Mouse (Mus musculus) midbrain, embryonic 10.5 days (tissue): ENCODE measurements around the gene Rps3. TPM values are rescaled to one million over a fixed set of nuclear protein-coding genes. Genes with fewer than 3 reads are reported as not detected.

Experiments
- DNase-seq: peaks from one replicate; pipeline ENCODE4 v3.0.0-alpha.2; 2017; ENCODE audit warnings: low spot score
- H3K27ac ChIP-seq: fragments of 300-500 bp; sonication (generic); replicated peaks from 2 replicates; pipeline ENCODE4 v1.5.1; 2016; ENCODE audit warnings: mild to moderate bottlenecking
- H3K27me3 ChIP-seq: fragments of 300-500 bp; sonication (generic); 2 replicates; pipeline ENCODE4 v1.6.1; 2016; ENCODE audit warnings: low read depth, mild to moderate bottlenecking; ENCODE audit not compliant: poor library complexity, severe bottlenecking
- H3K36me3 ChIP-seq: fragments of 300-500 bp; sonication (generic); 2 replicates; pipeline ENCODE4 v1.6.1; 2016; ENCODE audit warnings: mild to moderate bottlenecking, moderate library complexity
- H3K4me1 ChIP-seq: fragments of 300-500 bp; sonication (generic); 2 replicates; pipeline ENCODE4 v1.6.1; 2016
- H3K4me3 ChIP-seq: fragments of 300-500 bp; sonication (generic); 2 replicates; pipeline ENCODE4 v1.5.1; 2016; ENCODE audit warnings: mild to moderate bottlenecking, moderate library complexity
- H3K9me3 ChIP-seq: fragments of 300-500 bp; sonication (generic); replicated peaks from 2 replicates; pipeline ENCODE4 v1.6.1; 2016; ENCODE audit warnings: mild to moderate bottlenecking
- WGBS: fragments of 180-500 bp; shearing (Covaris S2); methylation state at CpG from one replicate; pipeline ENCODE4 v1.1.7; 2016; 5-methylcytosine and 5-hydroxymethylcytosine counted together
- polyA plus RNA-seq: library from polyadenylated mRNA; unstranded; fragments of >200 nt; fragmentation: Nextera tagmentation; extraction: Ambion mirVana; gene quantifications from 2 replicates; pipeline ENCODE4 v1.2.1, GENCODE M21; 2016

Rps3 gene
- polyA plus RNA-seq, 1 experiment from 2014 or later: 788 TPM

DNA sequence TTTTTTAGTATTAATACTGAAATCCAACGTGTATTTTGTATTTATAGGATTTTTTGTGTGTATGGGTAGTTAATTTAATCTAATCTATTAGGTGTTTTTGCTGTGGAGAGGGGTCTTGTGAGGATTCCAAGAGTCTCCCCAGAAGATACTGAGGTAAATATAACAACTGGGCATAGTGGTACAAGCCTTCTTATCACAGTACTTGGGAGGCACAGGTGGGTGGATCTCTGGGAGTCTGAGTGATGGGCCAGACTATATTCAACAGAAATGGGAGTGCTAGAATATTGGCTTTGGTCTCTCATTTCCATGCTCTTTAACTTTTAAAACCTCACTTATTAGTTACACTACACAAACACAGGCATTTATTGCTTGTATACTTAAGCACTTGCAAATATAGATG lies 17.6 kb upstream of the Rps3 start:
- Histone ChIP-seq H3K9me3 (no peaks in the 10 kb centered on the region), H3K27ac (no peak overlapping the region), H3K4me1 (no peaks in the 10 kb centered on the region), H3K27me3 (no peaks in the 10 kb centered on the region), H3K4me3 (no peak overlapping the region), H3K36me3 (no peaks in the 10 kb centered on the region)
- 64% methylated on average over 1 of the region's 1 CpGs for WGBS
- no peak for DNase-seq

DNA sequence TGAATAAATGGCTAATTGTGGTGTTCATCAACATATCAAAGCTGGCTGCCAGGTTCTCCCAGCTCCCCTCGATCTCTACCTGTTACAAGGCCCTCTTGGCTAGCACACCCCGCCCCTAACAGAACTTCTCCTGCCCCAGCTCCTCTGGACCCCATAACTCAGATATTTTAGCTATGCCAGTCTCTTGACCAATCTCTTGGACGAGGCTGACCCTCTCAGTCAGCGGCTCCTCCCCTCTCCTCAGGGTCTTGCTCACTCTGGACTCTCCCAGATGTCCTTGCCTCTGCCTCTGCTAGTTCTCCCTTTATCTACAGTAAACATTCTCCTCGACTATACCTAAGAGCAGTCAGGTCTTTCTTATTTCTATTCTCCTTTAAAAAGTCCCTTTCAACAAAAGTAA lies 17.1 kb upstream of the Rps3 start:
- Histone ChIP-seq H3K27me3 (no peaks in the 10 kb centered on the region), H3K36me3 (no peaks in the 10 kb centered on the region), H3K9me3 (no peaks in the 10 kb centered on the region), H3K4me1 (no peaks in the 10 kb centered on the region), H3K4me3 (no peak overlapping the region), H3K27ac (no peak overlapping the region)
- WGBS: 38% methylated on average over 5 of the region's 5 CpGs
- DNase-seq: no peak

DNA sequence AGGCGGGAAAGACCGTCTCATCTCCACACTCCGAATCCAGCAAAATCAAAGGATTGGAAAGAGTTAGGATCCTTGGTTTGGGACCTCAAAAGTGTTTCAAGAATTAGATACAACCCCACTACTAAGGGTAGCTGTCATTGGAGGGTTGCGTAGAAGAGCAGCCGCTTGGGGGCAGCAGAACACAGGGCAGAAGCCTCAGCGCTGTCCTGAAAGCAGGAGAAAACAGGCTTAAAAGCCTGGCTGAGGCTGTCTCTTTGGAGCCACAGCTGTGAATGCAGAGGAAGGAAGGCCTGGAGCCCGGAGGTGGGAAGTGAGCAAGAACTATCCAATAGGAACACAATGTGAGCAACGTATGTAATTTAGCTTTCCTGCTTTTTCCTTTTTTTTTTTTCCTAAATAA lies 16.7 kb upstream of the Rps3 start:
- 4% methylated on average over 8 of the region's 8 CpGs for WGBS
- DNase-seq: peak; percentile 81
- H3K27me3 ChIP-seq: no peaks in the 10 kb centered on the region
- no peaks in the 10 kb centered on the region for H3K36me3 ChIP-seq
- H3K4me3 ChIP-seq: no peak overlapping the region
- no peaks in the 10 kb centered on the region for H3K9me3 ChIP-seq
- no peak overlapping the region for H3K27ac ChIP-seq
- no peaks in the 10 kb centered on the region for H3K4me1 ChIP-seq

DNA sequence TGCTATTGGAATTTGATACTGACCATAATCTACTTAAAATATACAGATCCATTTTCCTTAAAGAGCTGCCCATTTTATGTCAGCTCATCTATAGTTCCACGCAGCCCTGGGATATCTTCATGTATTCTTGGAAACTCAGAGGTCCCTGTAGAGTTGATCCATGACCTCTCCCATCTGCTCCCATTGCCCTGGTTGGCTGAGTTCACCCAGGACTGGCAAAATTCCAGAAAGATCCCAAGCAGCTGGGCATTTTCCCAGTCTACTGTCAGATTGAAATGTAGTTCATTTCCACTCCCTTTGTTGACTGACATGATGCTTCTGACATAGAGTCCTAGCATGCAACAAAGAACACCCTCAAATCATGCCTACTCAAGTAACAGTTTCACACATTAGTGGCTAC lies 15.6 kb upstream of the Rps3 start:
- WGBS: 82% methylated on average over 1 of the region's 1 CpGs
- no peaks in the 10 kb centered on the region for H3K36me3 ChIP-seq
- no peak for DNase-seq
- no peaks in the 10 kb centered on the region for H3K9me3 ChIP-seq
- H3K27me3 ChIP-seq: no peaks in the 10 kb centered on the region
- H3K27ac ChIP-seq: no peak overlapping the region
- H3K4me1 ChIP-seq: no peaks in the 10 kb centered on the region
- H3K4me3 ChIP-seq: no peak overlapping the region

DNA sequence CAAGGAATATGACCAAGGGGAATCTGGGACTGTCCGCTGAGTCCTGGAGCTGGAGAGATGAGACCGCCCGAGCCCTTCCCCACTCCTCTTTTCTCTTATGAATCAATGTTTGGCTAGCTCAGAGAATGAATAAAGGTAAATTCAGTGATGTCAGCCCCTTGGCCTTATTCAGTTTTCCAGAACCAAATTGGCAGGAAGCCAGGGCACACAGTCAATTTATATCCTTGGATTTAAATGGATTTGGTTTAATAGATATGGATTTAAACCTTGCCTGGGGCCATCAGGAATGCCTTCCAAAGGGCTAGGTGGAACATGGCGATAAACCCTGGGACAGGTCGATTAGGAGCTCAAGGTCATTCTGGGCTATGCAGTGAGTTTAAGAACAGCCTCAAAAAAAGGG lies 6.2 kb upstream of the Rps3 start:
- Histone ChIP-seq H3K27me3 (no peaks in the 10 kb centered on the region), H3K27ac (no peak overlapping the region), H3K36me3 (no peaks in the 10 kb centered on the region), H3K4me3 (no peak overlapping the region), H3K9me3 (peaks cover 13% of the 10 kb centered on the region; the same call in 1 of the 2 replicates), H3K4me1 (no peaks in the 10 kb centered on the region)
- no peak for DNase-seq
- WGBS: 88% methylated on average over 5 of the region's 5 CpGs

DNA sequence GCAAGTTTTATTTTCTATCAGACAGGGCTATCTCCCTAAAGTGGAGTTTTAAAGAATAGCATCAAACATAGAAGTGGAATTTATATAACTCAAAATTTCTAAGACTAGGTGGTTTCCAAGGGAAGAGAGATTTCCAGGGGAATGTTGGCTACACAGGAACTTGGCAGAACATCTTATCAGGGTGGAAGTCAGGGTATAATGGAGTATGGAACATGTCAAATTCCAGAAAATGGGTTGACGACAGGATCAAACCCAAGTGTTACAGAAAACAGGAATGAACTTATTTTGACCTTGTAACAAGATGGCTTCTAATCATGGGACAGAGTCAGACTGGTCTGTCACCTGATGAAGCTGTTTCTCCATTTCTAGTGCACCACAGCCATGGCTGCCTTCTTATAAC lies 1.1 kb upstream of the Rps3 start:
- Histone ChIP-seq H3K36me3 (peaks cover 30% of the 10 kb centered on the region), H3K4me1 (peaks cover 33% of the 10 kb centered on the region), H3K9me3 (no peaks in the 10 kb centered on the region), H3K27ac (no peak overlapping the region), H3K4me3 (no peak overlapping the region), H3K27me3 (no peaks in the 10 kb centered on the region)
- 92% methylated on average over 1 of the region's 1 CpGs for WGBS
- no peak for DNase-seq

DNA sequence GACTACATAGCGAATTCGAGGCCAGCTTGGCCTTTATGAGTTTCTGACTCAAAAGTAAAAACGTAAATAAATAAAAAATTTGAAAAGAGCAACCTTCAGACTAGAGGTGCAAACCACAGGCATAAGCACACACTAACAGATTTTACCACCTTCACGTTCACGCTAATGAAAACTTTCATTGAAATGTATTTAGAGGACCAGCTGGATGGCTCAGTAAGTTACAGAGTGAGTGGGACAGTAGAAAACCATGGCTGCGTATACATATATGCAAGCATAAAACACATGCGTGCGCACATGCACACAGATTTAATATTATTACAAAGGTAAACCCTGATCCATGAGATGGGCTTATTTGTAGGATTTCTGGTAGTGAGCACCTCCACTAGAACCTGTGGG lies 384 bp upstream of the Rps3 start:
- Histone ChIP-seq H3K27ac (peak overlapping the region; percentile 95), H3K4me3 (peak overlapping the region; percentile 94), H3K4me1 (peaks cover 39% of the 10 kb centered on the region), H3K9me3 (no peaks in the 10 kb centered on the region), H3K27me3 (no peaks in the 10 kb centered on the region), H3K36me3 (peaks cover 37% of the 10 kb centered on the region)
- 45% methylated on average over 8 of the region's 8 CpGs for WGBS
- no peak for DNase-seq

DNA sequence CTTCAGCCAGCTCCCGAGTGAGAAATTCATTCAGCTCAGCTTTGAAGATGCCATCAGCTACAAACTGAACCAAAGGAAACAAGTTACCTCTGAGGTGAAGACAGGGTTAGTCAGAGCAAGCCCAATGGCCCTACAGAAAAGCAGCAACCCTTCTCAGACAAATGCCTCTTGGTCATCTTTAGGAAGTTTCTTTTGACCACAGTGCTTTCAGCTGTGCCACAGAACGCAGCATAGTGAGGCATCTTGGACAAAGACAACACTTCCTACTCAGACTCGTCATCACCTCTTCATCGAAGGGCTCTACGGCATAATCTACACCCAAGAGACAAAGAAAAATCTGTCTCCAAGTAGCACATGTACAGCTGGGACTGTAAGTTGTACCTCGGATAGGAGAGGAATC lies 901 bp downstream of the Rps3 start:
- Histone ChIP-seq H3K9me3 (no peaks in the 10 kb centered on the region), H3K4me1 (peaks cover 40% of the 10 kb centered on the region), H3K27ac (peak overlapping the region; percentile 95), H3K36me3 (peaks cover 50% of the 10 kb centered on the region), H3K27me3 (no peaks in the 10 kb centered on the region), H3K4me3 (peak overlapping the region; percentile 94)
- 6% methylated on average over 6 of the region's 6 CpGs for WGBS
- DNase-seq: no peak

DNA sequence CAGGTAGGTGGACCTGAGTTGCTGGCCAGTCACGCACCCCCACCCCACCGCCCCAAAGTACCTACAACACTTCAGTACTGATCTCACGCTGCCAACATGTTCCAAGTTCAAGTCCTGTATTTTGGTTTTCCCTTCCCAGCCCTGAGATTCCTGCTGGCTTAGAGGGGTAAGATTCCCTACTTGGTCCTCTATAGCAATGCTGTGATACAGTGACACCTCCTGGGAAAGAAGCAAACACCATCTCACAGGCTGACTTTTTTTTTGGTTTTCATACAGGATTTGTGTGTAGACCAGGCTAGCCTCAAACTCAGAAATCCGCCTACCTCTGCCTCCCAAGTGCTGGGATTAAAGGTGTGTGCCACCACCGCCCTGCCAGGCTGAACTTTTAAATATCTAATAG lies 6.3 kb downstream of the Rps3 start:
- Histone ChIP-seq H3K36me3 (peaks cover 98% of the 10 kb centered on the region), H3K4me3 (no peak overlapping the region), H3K27me3 (no peaks in the 10 kb centered on the region), H3K4me1 (peaks cover 54% of the 10 kb centered on the region), H3K27ac (no peak overlapping the region), H3K9me3 (no peaks in the 10 kb centered on the region)
- DNase-seq: no peak
- 90% methylated on average over 5 of the region's 5 CpGs for WGBS

DNA sequence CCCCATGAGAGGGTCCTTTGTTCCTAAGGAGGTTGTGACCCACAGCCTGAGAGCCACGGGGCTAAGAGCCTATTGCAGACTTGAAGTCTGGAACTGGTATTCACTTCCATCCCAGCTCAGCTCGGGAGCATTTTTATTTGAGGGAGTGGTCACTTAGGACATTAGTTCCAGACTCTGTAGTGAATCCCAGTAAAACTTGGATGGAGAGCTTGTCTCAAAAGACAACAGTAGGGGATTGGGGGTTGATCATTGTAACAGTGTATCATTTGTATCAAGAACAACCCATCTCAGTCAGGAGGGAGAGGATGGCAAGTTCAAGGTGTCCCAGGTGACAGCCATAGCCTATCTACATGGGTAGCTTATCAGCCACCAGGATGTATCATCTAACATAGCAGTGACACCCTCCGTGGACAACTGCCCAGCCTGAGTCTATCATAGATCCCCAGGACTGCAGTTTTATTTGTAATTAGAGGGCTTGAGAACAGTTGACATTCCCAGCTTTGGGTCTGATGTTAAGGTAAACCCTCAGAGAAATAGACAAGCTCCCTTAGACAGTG lies 6.9 kb downstream of the Rps3 start:
- Histone ChIP-seq H3K27me3 (peaks cover 1% of the 10 kb centered on the region; the same call in 1 of the 2 replicates), H3K4me1 (peaks cover 48% of the 10 kb centered on the region), H3K9me3 (no peaks in the 10 kb centered on the region), H3K4me3 (no peak overlapping the region), H3K36me3 (peaks cover 98% of the 10 kb centered on the region), H3K27ac (no peak overlapping the region)
- WGBS: 55% methylated on average over 3 of the region's 3 CpGs
- no peak for DNase-seq

DNA sequence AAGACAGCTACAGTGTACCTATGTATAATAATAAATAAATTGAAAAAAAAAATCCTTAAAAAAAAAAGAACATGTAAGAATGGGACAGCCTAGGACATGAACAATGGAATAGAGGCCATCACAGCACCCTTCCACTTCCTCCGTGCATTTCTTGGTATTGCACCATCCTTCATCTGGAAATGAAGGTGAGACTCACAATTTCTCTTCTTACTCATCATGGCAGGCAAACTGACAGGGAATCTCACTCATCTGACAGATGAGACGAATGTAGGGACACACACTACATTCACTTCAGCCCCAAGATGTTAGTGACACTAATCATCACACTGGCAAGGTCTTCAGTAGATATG lies 8.0 kb downstream of the Rps3 start:
- no peaks in the 10 kb centered on the region for H3K9me3 ChIP-seq
- peaks cover 96% of the 10 kb centered on the region for H3K36me3 ChIP-seq
- no peak overlapping the region for H3K4me3 ChIP-seq
- no peak for DNase-seq
- H3K27me3 ChIP-seq: peaks cover 12% of the 10 kb centered on the region
- 91% methylated on average over 2 of the region's 2 CpGs for WGBS
- peak overlapping the region; percentile 78; the same call in 1 of the 2 replicates for H3K27ac ChIP-seq
- H3K4me1 ChIP-seq: peaks cover 37% of the 10 kb centered on the region

DNA sequence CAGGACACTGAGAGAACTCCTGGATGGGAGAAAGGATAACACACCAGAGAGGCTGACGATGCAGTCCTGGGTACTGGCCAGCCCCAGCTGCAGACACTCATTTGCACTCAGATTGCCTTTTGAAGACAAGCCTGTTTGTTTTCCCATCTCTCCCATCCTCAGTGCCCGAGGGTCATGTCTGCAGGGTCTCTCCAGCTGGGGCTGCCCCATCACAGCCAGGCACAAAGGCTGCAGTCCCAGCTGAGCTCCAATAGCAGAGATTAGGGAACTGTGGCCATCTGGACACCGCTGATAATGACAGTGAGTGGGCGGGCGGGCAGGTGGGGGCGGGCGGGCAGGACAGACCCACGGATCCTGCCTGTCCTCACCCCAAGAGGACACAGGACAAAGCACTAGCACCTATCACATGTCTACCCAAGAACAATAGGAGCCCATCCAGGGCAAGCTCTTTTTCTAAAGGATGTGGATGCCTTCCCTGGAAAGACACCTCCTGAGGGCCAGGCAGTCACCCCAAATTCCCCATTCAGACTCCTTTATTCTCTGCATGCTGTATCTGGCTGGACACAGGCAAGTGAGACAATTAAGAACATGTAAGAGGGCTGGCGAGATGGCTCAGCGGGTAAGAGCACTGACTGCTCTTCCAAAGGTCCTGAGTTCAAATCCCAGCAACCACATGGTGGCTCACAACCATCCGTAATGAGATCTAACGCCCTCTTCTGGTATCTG lies 8.5 kb downstream of the Rps3 start:
- Histone ChIP-seq H3K4me3 (no peak overlapping the region), H3K36me3 (peaks cover 93% of the 10 kb centered on the region), H3K9me3 (no peaks in the 10 kb centered on the region), H3K4me1 (peaks cover 35% of the 10 kb centered on the region), H3K27ac (peak overlapping the region; percentile 78), H3K27me3 (peaks cover 17% of the 10 kb centered on the region)
- WGBS: 79% methylated on average over 12 of the region's 12 CpGs
- DNase-seq: peak; percentile 64

DNA sequence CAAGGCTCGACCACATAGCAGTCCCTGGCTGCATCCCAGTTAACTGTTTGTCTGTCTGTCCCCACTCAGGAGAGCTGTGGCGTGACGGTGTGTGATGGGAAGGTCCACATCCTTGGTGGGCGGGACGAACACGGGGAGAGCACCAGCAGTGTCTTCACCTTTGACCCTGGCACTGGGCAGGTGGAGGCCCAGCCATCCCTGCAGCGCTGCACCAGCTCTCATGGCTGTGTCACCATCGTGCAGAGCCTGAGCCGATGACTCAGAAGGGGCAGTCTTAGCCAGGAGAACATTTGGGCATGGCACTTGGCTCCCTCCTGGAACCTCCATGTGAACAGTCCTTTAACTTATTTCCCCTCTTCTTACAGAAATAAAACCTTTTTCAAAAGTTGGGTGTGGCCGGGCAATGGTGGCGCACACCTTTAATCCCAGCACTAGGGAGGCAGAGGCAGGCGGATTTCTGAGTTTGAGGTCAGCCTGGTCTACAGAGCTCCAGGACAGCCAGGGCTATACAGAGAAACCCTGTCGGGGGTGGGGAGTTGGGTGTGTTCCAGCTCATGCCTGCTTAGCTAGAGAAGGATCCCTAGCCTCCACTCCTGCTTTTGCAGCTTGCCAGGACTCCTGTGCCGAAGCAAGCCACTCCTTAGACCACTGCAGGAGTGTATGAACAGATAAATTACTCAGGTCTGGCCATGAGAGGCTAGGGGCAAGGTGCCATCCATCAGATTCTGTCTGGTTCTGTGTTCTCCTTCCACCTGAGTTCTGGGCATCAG lies 9.7 kb downstream of the Rps3 start:
- no peaks in the 10 kb centered on the region for H3K9me3 ChIP-seq
- H3K27ac ChIP-seq: peak overlapping the region; percentile 78
- H3K4me1 ChIP-seq: peaks cover 35% of the 10 kb centered on the region
- H3K27me3 ChIP-seq: peaks cover 29% of the 10 kb centered on the region
- H3K4me3 ChIP-seq: no peak overlapping the region
- peaks cover 81% of the 10 kb centered on the region for H3K36me3 ChIP-seq
- WGBS: 86% methylated on average over 14 of the region's 14 CpGs
- DNase-seq: no peak
